Mouse (Mus musculus) cortical plate, adult 2 months (tissue): ENCODE results near the gene Letm1.

Experiments used
- CTCF ChIP-seq: fragments of 200-500 bp; IDR thresholded peaks from 2 replicates; pipeline ENCODE4 v1.5.1; 2011; ENCODE audit warnings: mild to moderate bottlenecking, control low read depth, low read length; ENCODE audit not compliant: insufficient read depth; ENCODE audit errors: extremely low read depth
- POLR2A ChIP-seq: fragments of 200-500 bp; IDR thresholded peaks from 2 replicates; pipeline ENCODE4 v1.6.1; 2011; ENCODE audit warnings: mild to moderate bottlenecking, low read length, control low read depth; ENCODE audit not compliant: insufficient read depth; ENCODE audit errors: extremely low read depth

DNA sequence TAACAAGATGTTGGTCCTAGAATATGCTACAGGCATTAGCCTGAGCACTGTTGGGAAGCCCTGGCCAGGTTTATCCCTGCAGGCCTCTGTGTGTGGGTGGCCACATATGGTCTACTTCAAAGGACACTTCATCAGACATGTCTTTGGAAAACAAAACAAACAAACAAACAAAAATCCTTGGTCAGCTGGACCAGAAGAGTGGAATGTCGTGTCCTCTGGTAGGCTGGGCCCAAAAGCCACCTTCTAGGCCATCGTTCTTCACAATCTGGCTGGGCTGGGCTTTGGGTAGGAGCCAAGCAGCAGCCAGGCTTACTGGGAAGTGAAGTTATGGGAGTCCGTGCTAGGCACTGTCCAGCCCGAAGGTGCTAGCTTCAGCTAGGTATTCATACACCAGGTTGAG lies 75.5 kb downstream of the Letm1 start:
- TF ChIP-seq CTCF (no peak), POLR2A (no peak)
